Mouse (Mus musculus) hematopoietic stem cell, adult 5-6 weeks (primary cell): ENCODE results near the gene Got1. TPM values are rescaled to one million over a fixed set of nuclear protein-coding genes. Genes with fewer than 3 reads are reported as not detected.

Experiments used
- ATAC-seq, 2 experiments: fragments of 125-278 bp in 1 of 2; replicated peaks in 1 of 2; 2 replicates each; pipeline ENCODE4 v1.8.0; 2016 to 2017; ENCODE audit warnings: inconsistent platforms in 2 of 2, mild to moderate bottlenecking in 2 of 2, moderate number of reproducible peaks in 2 of 2, low read depth in 1 of 2, moderate TSS enrichment in 1 of 2; ENCODE audit not compliant: low FRiP score in 2 of 2, poor library complexity in 2 of 2, severe bottlenecking in 2 of 2, insufficient read depth in 1 of 2, low TSS enrichment in 1 of 2
- total RNA-seq: library from RNA; stranded (forward); fragments of 172-1452, 232-1000 nt; gene quantifications from 2 replicates; pipeline ENCODE4 v1.2.3, GENCODE M21; 2017

The Got1 gene
- total RNA-seq, 1 experiment from 2014 or later = 8.7 TPM

- no peak for ATAC-seq
Observed at GRCm38 (mm10) chr19:43465601-43466255, 58.7 kb downstream of the Got1 start.

DNA sequence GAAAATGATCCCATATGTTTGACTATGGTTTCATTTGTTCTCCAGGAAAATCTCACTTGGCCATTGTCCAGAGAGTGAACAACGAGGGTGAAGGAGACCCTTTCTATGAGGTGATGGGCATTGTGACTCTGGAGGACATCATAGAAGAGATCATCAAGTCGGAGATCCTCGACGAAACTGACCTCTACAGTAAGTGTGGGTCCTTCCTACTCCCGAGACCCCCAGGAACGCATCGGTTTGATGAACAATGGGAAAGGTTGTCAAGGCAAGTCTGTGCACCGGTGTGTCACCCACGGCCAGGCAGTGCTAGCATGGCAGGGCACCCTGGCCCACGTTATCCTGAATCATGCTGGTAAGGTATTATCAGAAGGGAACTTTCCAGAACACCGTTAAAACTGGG is 59.3 kb downstream of the Got1 start:
- no peak for ATAC-seq

GRCm38 (mm10) chr19:43464294-43464687 is 60.1 kb downstream of the Got1 start:
- ATAC-seq = no peak

DNA sequence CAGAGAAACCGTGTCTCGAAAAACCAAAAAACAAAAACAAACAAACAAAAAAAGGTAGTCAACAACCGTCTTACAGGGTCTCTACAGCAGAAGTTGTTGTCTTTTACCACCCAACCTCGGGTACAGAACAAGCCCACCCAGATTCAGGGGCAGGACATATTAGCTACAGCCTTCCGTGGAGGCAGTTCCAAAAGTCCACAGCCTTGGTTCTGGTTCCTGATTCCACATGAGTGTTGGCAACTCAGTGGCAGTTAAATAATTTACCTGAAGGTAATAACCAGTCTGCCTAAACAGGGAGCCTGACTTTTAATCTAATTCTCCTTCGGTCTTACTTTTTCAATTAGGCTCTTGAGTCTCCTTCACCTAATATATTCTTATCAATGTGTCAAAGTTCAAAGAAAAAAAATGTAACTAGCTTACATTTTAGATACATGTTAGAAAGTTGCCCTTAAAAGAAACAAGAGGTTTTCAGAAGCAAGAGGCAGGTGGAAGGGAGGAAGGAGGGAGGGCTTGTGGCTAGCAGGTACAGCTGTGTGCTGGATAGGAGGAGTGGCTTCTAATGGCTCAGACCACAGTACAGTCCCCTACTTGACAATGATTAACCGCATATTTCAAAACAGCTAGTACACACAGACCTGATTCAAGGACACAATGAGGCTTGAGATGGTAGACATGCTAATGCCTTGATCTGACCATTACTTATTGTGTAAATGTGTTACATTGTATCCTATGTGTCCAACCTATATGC is 60.7 kb downstream of the Got1 start:
- ATAC-seq = no peak

GRCm38 (mm10) chr19:43462141-43462540 is 62.3 kb downstream of the Got1 start:
- no peak for ATAC-seq

- no peak for ATAC-seq
Observed at GRCm38 (mm10) chr19:43460481-43460880, 63.9 kb downstream of the Got1 start.

DNA sequence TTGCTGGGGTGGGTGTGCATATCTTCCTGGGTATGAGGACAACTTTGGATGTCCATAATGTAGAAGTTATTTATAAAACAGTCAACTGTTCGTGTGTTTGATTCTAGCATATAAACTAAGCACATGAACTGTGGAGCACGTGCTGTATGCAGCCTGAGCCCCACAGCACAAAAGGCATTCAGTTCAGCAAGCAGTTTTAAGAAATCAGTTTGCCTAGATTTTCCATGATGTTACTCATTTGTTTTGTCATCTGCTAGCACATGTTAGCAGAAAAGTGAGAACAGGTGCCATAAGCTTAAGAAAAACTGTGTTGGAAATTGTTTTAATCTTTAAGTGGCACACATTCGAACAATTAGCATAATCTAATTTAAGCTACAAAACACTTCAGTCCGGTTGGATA is 64.5 kb downstream of the Got1 start:
- ATAC-seq = no peak

DNA sequence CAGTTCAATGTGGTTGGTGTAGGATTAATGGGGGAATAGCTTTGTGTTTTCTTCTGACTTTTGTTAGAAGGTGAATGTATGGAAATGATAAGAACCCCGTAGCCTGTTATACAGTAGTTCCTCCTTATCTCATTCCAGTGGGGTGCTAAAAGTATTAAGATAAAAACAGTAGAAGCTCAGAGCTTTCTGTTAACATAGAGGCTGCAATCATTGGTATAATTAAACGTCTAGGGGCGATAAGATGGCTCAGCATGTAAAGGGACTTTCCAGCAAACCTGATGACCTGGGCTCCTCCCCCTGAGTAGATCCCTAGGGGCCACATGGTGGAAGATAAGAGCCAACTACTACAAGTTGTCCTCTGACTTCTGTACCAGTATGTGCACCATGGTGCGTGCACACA is 71.4 kb downstream of the Got1 start:
- no peak for ATAC-seq

- ATAC-seq = no peak
Observed at GRCm38 (mm10) chr19:43452176-43452575, 72.2 kb downstream of the Got1 start.

GRCm38 (mm10) chr19:43451563-43451962 is 72.8 kb downstream of the Got1 start:
- no peak for ATAC-seq

Other genes with a start within 250 kb of the Got1 start
- gene Hpse2, start 136.2 kb downstream of the Got1 start, total RNA-seq = 0.05 TPM in 1 of 2 replicates, not detected in the other
- not detected in 2 replicates for gene Cnnm1, start 84.2 kb downstream of the Got1 start, total RNA-seq
- gene Nkx2-3, start 87.7 kb upstream of the Got1 start, total RNA-seq = 28.7 and 29.7 TPM in 2 replicates
- 44.4 and 47.1 TPM in 2 replicates for gene Slc25a28, start 150.3 kb upstream of the Got1 start, total RNA-seq
- gene Entpd7, start 165.1 kb upstream of the Got1 start, total RNA-seq = 3.8 and 5.4 TPM in 2 replicates
- 20.9 and 33.3 TPM in 2 replicates for gene Cutc, start 228.4 kb upstream of the Got1 start, total RNA-seq
- gene Cox15, start 228.4 kb upstream of the Got1 start, total RNA-seq = 14.4 and 15.1 TPM in 2 replicates